Mouse (Mus musculus) liver, embryonic 12.5 days (tissue): ENCODE measurements around the gene Parvb. TPM values are rescaled to one million over a fixed set of nuclear protein-coding genes. Genes with fewer than 3 reads are reported as not detected.

ENCODE experiments used
- ATAC-seq: fragments of 200-750 bp; cut with Nextera tagmentation; 2 replicates; pipeline ENCODE4 v1.8.0; 2017; ENCODE audit warnings: moderate number of reproducible peaks, mild to moderate bottlenecking, moderate library complexity
- H3K27ac ChIP-seq: fragments of 300-500 bp; sonication (generic); 2 replicates; pipeline ENCODE4 v1.5.1; 2016; ENCODE audit warnings: mild to moderate bottlenecking
- H3K27me3 ChIP-seq: fragments of 300-500 bp; sonication (generic); replicated peaks from 2 replicates; pipeline ENCODE4 v1.6.1; 2016; ENCODE audit warnings: mild to moderate bottlenecking, moderate library complexity
- H3K36me3 ChIP-seq: fragments of 300-500 bp; sonication (generic); 2 replicates; pipeline ENCODE4 v1.6.1; 2016; ENCODE audit warnings: mild to moderate bottlenecking, moderate library complexity
- H3K4me1 ChIP-seq: fragments of 300-500 bp; sonication (generic); 2 replicates; pipeline ENCODE4 v1.6.1; 2016
- H3K4me2 ChIP-seq: fragments of 300-500 bp; sonication (generic); 2 replicates; pipeline ENCODE4 v1.6.1; 2016; ENCODE audit warnings: mild to moderate bottlenecking, moderate library complexity
- H3K4me3 ChIP-seq: fragments of 300-500 bp; sonication (generic); 2 replicates; pipeline ENCODE4 v1.5.1; 2016; ENCODE audit warnings: mild to moderate bottlenecking, moderate library complexity
- H3K9ac ChIP-seq: fragments of 300-500 bp; sonication (generic); 2 replicates; pipeline ENCODE4 v1.6.1; 2016; ENCODE audit warnings: mild to moderate bottlenecking, moderate library complexity
- H3K9me3 ChIP-seq: fragments of 300-500 bp; sonication (generic); replicated peaks from 2 replicates; pipeline ENCODE4 v1.6.1; 2016; ENCODE audit warnings: mild to moderate bottlenecking, moderate library complexity
- WGBS: fragments of 180-500 bp; shearing (Covaris S2); methylation state at CpG from one replicate; pipeline ENCODE4 v1.1.7; 2016; ENCODE audit not compliant: insufficient replicate concordance; 5-methylcytosine and 5-hydroxymethylcytosine counted together
- polyA plus RNA-seq: library from polyadenylated mRNA; unstranded; fragments of >200 nt; fragmentation: Nextera tagmentation; extraction: Ambion mirVana; gene quantifications from 2 replicates; pipeline ENCODE4 v1.2.1, GENCODE M21; 2016

Parvb gene
- polyA plus RNA-seq, 1 experiment from 2014 or later: 7.5 TPM

- WGBS: 84% methylated on average over 6 of the region's 6 CpGs
- no peak overlapping the region for H3K4me3 ChIP-seq
- no peak overlapping the region for H3K27ac ChIP-seq
- H3K4me1 ChIP-seq: peaks cover 30% of the 10 kb centered on the region
- H3K9me3 ChIP-seq: no peaks in the 10 kb centered on the region
- no peak for ATAC-seq
- H3K36me3 ChIP-seq: no peaks in the 10 kb centered on the region
- no peak overlapping the region for H3K4me2 ChIP-seq
- no peak overlapping the region for H3K9ac ChIP-seq
- peaks cover 4% of the 10 kb centered on the region; the same call in 1 of the 2 replicates for H3K27me3 ChIP-seq
These were observed 30.8 kb downstream of the Parvb start for GRCm38 (mm10) chr15:84262630-84263029.

GRCm38 (mm10) chr15:84263573-84263972, 31.7 kb downstream of the Parvb start:
- no peak overlapping the region for H3K4me2 ChIP-seq
- no peaks in the 10 kb centered on the region for H3K36me3 ChIP-seq
- WGBS: 14% methylated on average over 2 of the region's 2 CpGs
- H3K9ac ChIP-seq: no peak overlapping the region
- H3K4me3 ChIP-seq: no peak overlapping the region
- H3K4me1 ChIP-seq: peaks cover 30% of the 10 kb centered on the region
- H3K27ac ChIP-seq: no peak overlapping the region
- no peaks in the 10 kb centered on the region for H3K9me3 ChIP-seq
- H3K27me3 ChIP-seq: peaks cover 4% of the 10 kb centered on the region; the same call in 1 of the 2 replicates
- peak; percentile 48 for ATAC-seq

- H3K36me3 ChIP-seq: no peaks in the 10 kb centered on the region
- no peaks in the 10 kb centered on the region for H3K27me3 ChIP-seq
- H3K4me1 ChIP-seq: peaks cover 22% of the 10 kb centered on the region
- H3K9ac ChIP-seq: no peak overlapping the region
- H3K4me2 ChIP-seq: no peak overlapping the region
- H3K9me3 ChIP-seq: no peaks in the 10 kb centered on the region
- no peak overlapping the region for H3K27ac ChIP-seq
- no peak for ATAC-seq
- H3K4me3 ChIP-seq: no peak overlapping the region
- WGBS: 75% methylated on average over 11 of the region's 11 CpGs
These were observed 33.3 kb downstream of the Parvb start for GRCm38 (mm10) chr15:84265141-84265540.

GRCm38 (mm10) chr15:84266290-84266689, 34.4 kb downstream of the Parvb start:
- no peak for ATAC-seq
- WGBS: 77% methylated on average over 4 of the region's 4 CpGs
- H3K4me2 ChIP-seq: no peak overlapping the region
- H3K4me3 ChIP-seq: no peak overlapping the region
- no peak overlapping the region for H3K27ac ChIP-seq
- peaks cover 18% of the 10 kb centered on the region for H3K4me1 ChIP-seq
- no peaks in the 10 kb centered on the region for H3K36me3 ChIP-seq
- no peaks in the 10 kb centered on the region for H3K9me3 ChIP-seq
- no peaks in the 10 kb centered on the region for H3K27me3 ChIP-seq
- no peak overlapping the region for H3K9ac ChIP-seq

GRCm38 (mm10) chr15:84267720-84268260, 35.9 kb downstream of the Parvb start:
- Histone ChIP-seq H3K4me1 (peaks cover 16% of the 10 kb centered on the region), H3K27ac (no peak overlapping the region), H3K4me3 (no peak overlapping the region), H3K4me2 (no peak overlapping the region), H3K9me3 (no peaks in the 10 kb centered on the region), H3K36me3 (peaks cover 8% of the 10 kb centered on the region; the same call in 1 of the 2 replicates), H3K9ac (no peak overlapping the region), H3K27me3 (no peaks in the 10 kb centered on the region)
- WGBS: 85% methylated on average over 11 of the region's 11 CpGs
- ATAC-seq: no peak

GRCm38 (mm10) chr15:84269107-84269633, 37.3 kb downstream of the Parvb start:
- Histone ChIP-seq H3K9ac (no peak overlapping the region), H3K4me1 (peaks cover 2% of the 10 kb centered on the region; the same call in 1 of the 2 replicates), H3K27me3 (no peaks in the 10 kb centered on the region), H3K27ac (no peak overlapping the region), H3K9me3 (no peaks in the 10 kb centered on the region), H3K4me2 (no peak overlapping the region), H3K4me3 (no peak overlapping the region), H3K36me3 (peaks cover 20% of the 10 kb centered on the region)
- no peak for ATAC-seq
- 77% methylated on average over 10 of the region's 10 CpGs for WGBS

GRCm38 (mm10) chr15:84270032-84270431, 38.2 kb downstream of the Parvb start:
- 71% methylated on average over 5 of the region's 5 CpGs for WGBS
- Histone ChIP-seq H3K9me3 (no peaks in the 10 kb centered on the region), H3K4me2 (no peak overlapping the region), H3K9ac (no peak overlapping the region), H3K27ac (no peak overlapping the region), H3K4me1 (no peaks in the 10 kb centered on the region), H3K36me3 (peaks cover 26% of the 10 kb centered on the region), H3K4me3 (no peak overlapping the region), H3K27me3 (no peaks in the 10 kb centered on the region)
- ATAC-seq: no peak

GRCm38 (mm10) chr15:84270463-84270862, 38.6 kb downstream of the Parvb start:
- 79% methylated on average over 6 of the region's 6 CpGs for WGBS
- H3K9ac ChIP-seq: no peak overlapping the region
- no peak overlapping the region for H3K4me2 ChIP-seq
- no peak overlapping the region for H3K4me3 ChIP-seq
- H3K27ac ChIP-seq: no peak overlapping the region
- peaks cover 26% of the 10 kb centered on the region for H3K36me3 ChIP-seq
- no peaks in the 10 kb centered on the region for H3K27me3 ChIP-seq
- no peaks in the 10 kb centered on the region for H3K4me1 ChIP-seq
- no peaks in the 10 kb centered on the region for H3K9me3 ChIP-seq
- no peak for ATAC-seq

GRCm38 (mm10) chr15:84276066-84276465, 44.2 kb downstream of the Parvb start:
- no peak overlapping the region for H3K9ac ChIP-seq
- H3K27me3 ChIP-seq: no peaks in the 10 kb centered on the region
- no peaks in the 10 kb centered on the region for H3K9me3 ChIP-seq
- 66% methylated on average over 4 of the region's 4 CpGs for WGBS
- no peaks in the 10 kb centered on the region for H3K4me1 ChIP-seq
- H3K36me3 ChIP-seq: peaks cover 43% of the 10 kb centered on the region
- no peak for ATAC-seq
- H3K4me2 ChIP-seq: no peak overlapping the region
- no peak overlapping the region for H3K27ac ChIP-seq
- H3K4me3 ChIP-seq: no peak overlapping the region

- no peak overlapping the region for H3K27ac ChIP-seq
- H3K4me2 ChIP-seq: no peak overlapping the region
- H3K9ac ChIP-seq: no peak overlapping the region
- no peak overlapping the region for H3K4me3 ChIP-seq
- H3K27me3 ChIP-seq: no peaks in the 10 kb centered on the region
- H3K9me3 ChIP-seq: no peaks in the 10 kb centered on the region
- peaks cover 31% of the 10 kb centered on the region for H3K36me3 ChIP-seq
- ATAC-seq: no peak
- WGBS: 83% methylated on average over 7 of the region's 7 CpGs
- H3K4me1 ChIP-seq: no peaks in the 10 kb centered on the region
These were observed 46.2 kb downstream of the Parvb start for GRCm38 (mm10) chr15:84278091-84278490.

GRCm38 (mm10) chr15:84278656-84279055, 46.8 kb downstream of the Parvb start:
- Histone ChIP-seq H3K4me1 (no peaks in the 10 kb centered on the region), H3K36me3 (peaks cover 27% of the 10 kb centered on the region), H3K9me3 (no peaks in the 10 kb centered on the region), H3K9ac (no peak overlapping the region), H3K27me3 (no peaks in the 10 kb centered on the region), H3K4me2 (no peak overlapping the region), H3K4me3 (no peak overlapping the region), H3K27ac (no peak overlapping the region)
- ATAC-seq: no peak
- WGBS: 74% methylated on average over 7 of the region's 7 CpGs

- H3K27me3 ChIP-seq: no peaks in the 10 kb centered on the region
- no peak overlapping the region for H3K27ac ChIP-seq
- H3K9me3 ChIP-seq: no peaks in the 10 kb centered on the region
- no peak for ATAC-seq
- WGBS: 56% methylated on average over 8 of the region's 8 CpGs
- H3K4me3 ChIP-seq: no peak overlapping the region
- H3K36me3 ChIP-seq: peaks cover 16% of the 10 kb centered on the region
- no peak overlapping the region for H3K4me2 ChIP-seq
- no peaks in the 10 kb centered on the region for H3K4me1 ChIP-seq
- H3K9ac ChIP-seq: no peak overlapping the region
These were observed 48.5 kb downstream of the Parvb start for GRCm38 (mm10) chr15:84280309-84280708.
